ENCODE assay signal across 15 mouse cellular contexts in the genomic region with DNA sequence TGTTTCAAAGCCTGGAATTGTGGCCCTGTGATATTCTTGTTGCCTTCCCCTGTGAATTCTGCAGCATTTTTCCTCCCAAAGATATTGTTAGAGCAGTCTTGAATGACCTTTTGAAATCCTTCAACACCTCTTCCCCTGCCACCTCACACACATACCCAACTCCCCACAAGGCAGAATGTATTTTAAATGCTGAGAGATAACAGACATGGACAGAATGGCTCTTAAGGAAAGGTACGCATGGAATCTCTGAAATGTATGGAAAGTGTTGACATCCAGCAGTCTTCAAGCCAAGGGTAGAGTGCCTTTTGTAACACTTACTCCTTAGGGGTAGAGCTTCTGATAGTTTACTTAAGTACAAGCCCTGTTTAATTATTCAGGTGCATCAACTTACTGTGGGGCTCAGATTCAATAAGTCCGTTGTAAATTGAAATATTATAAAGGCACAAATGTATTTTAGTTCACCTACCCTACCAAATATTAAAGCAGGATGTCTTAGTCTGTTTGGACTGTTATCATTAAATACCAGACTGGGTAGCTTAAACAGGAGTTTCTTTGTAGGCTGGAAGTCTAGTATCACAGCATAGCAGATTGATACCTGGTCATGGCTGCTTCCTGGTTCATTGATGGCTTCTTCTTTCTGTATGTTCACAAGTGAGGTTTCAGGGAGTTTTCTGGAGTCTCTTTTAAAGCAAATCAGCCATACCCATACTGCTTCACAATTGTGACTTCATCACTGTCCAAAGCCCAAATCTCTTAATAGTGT.
"Had no signal": no experiment of that assay in that cellular context is flagged by ENCODE, and none has a peak within 500 bp of the region (broad histone marks: within the 10 kb centered on the region; RNA-seq: fewer than 3 reads in every experiment).

No protein-coding gene starts in this region.

- H3K4me1 ChIP-seq: limb, embryonic 10.5 days; liver, embryonic 15.5 days; midbrain, embryonic 13.5 days; neural tube, embryonic 15.5 days had no signal

- H3K9me3 ChIP-seq: kidney, embryonic 15.5 days; limb, embryonic 10.5 days; liver, embryonic 15.5 days; midbrain, embryonic 13.5 days; neural tube, embryonic 15.5 days had no signal

- H3K4me2 ChIP-seq: kidney, embryonic 15.5 days; liver, embryonic 11.5 days; liver, embryonic 15.5 days; midbrain, embryonic 13.5 days; neural tube, embryonic 15.5 days had no signal

- DNase-seq: kidney, postnatal 14 days; lung, adult 2 months; lung, postnatal 10 days; right cerebral cortex, adult 18-20 months; thymus, postnatal 4 days had no signal

- H3K27me3 ChIP-seq: kidney, embryonic 15.5 days; liver, embryonic 15.5 days; midbrain, embryonic 13.5 days; neural tube, embryonic 15.5 days had no signal

- H3K4me3 ChIP-seq: kidney, embryonic 15.5 days; left cerebral cortex, adult 2 months; limb, embryonic 10.5 days; liver, embryonic 15.5 days; midbrain, embryonic 13.5 days; myocyte; neural tube, embryonic 15.5 days had no signal

- H3K36me3 ChIP-seq: kidney, embryonic 15.5 days; limb, embryonic 10.5 days; liver, embryonic 15.5 days; midbrain, embryonic 13.5 days; neural tube, embryonic 15.5 days had no signal

- H3K27ac ChIP-seq: kidney, embryonic 15.5 days; left cerebral cortex, adult 2 months; limb, embryonic 10.5 days; liver, embryonic 15.5 days; macrophage; midbrain, embryonic 13.5 days; neural tube, embryonic 15.5 days; stomach, postnatal 0 days had no signal

- H3K9ac ChIP-seq: kidney, embryonic 15.5 days; liver, embryonic 15.5 days; midbrain, embryonic 13.5 days; neural tube, embryonic 15.5 days had no signal

- ATAC-seq: midbrain, embryonic 13.5 days had no signal
